Mouse (Mus musculus) T-cell, adult 2 months (primary cell): Measurements from ENCODE around the gene Setdb1.
"Not testable (repeated sequence)": the region's sequence is repeated elsewhere in the genome, so short reads cannot be mapped to it uniquely, and the experiment has no call there.

Source experiments
- DNase-seq: peaks from one replicate; pipeline ENCODE4 v3.0.0; 2022; ENCODE audit warnings: low spot score

The Setdb1 gene

GRCm38 (mm10) chr3:95356701-95357449 lies at the start of gene Setdb1:
TSS of gene Setdb1 (minus strand) at chr3:95357202.
- DNase-seq = peak; percentile 88

DNA sequence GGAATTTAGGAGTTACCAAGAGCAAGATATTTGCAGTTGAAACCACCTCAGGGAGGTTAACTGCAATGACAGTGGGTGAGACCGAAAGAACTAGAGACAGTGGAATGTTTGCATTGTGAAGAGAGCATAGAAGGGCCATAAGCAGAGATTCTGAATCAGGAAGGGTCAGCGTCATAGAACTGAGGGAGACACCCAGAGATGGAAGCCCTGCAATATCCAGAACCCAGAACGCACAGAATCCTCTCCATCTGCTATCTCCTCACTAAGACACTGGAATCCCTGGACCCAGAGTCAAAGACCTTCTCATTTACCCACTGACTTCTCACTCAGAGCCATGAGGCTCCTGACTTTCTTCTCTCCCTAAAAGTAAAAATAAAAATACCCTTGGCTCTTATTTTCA lies 45.7 kb upstream of the Setdb1 start, which contains the start of gene 4930558C23Rik:
Gene 4930558C23Rik, minus strand, starts transcription at position 101 of the 400 bp plus-strand sequence.
- no peak for DNase-seq

DNA sequence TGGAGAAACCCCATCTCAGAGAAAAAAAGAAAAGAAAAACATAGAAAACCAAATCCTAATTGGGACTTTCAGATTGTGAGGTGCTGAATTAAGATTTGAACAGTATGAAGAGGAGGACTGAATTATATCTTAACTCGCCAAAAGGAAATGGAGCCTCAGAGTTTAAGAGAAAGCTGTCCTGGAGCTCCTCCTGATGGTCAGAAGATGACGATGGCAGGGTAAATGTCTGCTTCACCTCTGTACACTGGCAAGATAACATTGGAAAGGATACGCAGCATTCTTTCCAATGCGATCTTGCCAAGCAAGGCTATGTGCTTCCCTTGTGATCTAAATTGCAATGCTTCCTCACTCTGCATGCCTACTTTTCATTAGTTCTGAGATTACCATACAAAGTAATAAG lies 37.4 kb upstream of the Setdb1 start:
- peak; percentile 16 for DNase-seq

DNA sequence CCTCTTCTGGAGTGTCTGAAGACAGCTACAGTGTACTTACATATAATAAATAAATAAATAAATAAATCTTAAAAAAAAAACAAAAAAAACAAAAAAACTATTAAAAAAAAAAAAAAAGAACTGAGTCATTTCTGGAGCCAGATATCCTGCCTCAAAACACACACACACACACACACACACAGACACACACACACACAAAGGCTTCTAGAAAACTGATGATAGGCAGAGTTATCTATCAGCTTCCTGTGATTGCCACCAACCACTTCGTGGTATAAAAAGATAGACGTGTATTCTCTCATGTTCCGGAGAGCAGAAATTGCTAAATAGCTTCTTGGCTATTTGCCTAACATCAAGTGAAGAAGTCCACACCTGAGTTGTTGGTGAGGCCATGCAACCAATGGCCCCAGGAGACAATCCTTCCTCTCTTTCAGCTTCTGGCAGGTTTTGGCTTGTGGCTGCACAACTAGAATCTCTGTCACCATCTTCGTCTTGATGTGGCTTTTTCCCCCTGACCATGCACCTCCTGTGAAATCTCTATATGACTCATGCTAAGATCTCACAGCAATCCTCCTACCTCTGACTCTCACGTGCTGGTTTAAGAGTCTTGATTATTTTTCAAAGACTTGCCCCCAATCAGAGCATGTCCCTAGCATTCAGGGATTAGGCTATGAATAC lies 28.5 kb upstream of the Setdb1 start:
- peak; percentile 56 for DNase-seq

DNA sequence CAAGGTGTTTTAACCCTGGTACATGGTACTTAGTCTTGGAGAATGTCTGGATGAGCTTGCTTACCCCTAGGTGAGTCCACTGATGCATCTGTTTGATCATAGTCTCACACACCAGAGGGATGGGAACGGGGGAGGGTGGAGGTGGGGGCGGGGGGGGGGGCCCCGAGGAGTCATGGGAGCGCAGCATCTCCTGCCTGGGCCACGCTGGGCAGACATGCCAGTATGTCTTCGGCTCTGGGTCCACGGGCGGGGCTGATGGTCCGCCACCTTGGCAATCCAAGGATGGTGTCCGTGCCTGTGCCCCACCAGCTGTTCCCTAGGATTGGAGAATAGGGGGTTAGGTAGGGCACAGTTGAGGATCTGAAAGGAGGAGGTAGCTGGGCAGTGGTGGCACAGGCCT lies 16.2 kb upstream of the Setdb1 start:
- DNase-seq = no peak

GRCm38 (mm10) chr3:95370101-95370500 lies 13.1 kb upstream of the Setdb1 start:
- no peak for DNase-seq

GRCm38 (mm10) chr3:95360276-95360675 lies 3.3 kb upstream of the Setdb1 start:
- DNase-seq = not testable (repeated sequence)

- DNase-seq = no peak
These were observed 744 bp upstream of the Setdb1 start for GRCm38 (mm10) chr3:95357746-95358145.

- not testable (repeated sequence) for DNase-seq
These were observed 974 bp downstream of the Setdb1 start for GRCm38 (mm10) chr3:95355911-95356544.

DNA sequence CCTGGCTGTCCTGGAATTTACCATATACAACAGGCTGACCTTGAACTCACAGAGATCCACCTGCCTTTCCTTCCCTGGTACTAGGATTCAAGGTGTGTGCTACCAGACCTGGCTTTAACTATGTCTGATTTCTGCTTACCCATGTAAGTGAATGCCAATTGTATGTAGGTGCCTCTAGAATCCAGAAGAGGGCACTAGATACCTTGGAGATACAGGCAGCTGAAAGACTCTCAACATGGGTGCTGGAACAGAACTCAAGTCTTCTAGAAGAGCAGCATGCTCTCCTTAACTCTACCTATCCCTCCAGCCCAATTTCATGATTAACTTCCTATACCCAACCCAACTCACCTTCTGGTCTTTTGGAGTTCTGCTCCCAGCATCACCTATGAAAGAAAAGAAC lies 7.5 kb downstream of the Setdb1 start:
- peak; percentile 49 for DNase-seq

DNA sequence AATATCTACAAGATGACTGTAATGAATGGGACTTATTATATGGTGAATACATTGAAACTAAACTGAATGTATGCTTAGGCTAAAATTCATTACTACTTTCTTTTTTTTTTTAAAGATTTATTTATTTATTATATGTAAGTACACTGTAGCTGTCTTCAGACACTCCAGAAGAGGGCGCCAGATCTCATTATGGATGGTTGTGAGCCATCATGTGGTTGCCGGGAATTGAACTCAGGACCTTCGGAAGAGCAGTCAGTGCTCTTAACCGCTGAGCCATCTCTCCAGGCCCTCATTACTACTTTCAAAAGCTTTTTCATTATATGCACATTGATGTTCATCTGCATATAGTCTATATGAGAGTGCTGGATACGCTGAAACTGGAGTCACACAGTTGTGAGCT lies 8.7 kb downstream of the Setdb1 start:
- DNase-seq = not testable (repeated sequence)

- no peak for DNase-seq
These were observed 10.5 kb downstream of the Setdb1 start for GRCm38 (mm10) chr3:95346454-95346853.

- not testable (repeated sequence) for DNase-seq
These were observed 13.5 kb downstream of the Setdb1 start for GRCm38 (mm10) chr3:95343356-95344000.

GRCm38 (mm10) chr3:95338251-95338650 lies 18.8 kb downstream of the Setdb1 start:
- DNase-seq = no peak

- no peak for DNase-seq
These were observed 19.7 kb downstream of the Setdb1 start for GRCm38 (mm10) chr3:95337345-95337744.

- DNase-seq = no peak
These were observed 25.5 kb downstream of the Setdb1 start for GRCm38 (mm10) chr3:95331528-95331927.

DNA sequence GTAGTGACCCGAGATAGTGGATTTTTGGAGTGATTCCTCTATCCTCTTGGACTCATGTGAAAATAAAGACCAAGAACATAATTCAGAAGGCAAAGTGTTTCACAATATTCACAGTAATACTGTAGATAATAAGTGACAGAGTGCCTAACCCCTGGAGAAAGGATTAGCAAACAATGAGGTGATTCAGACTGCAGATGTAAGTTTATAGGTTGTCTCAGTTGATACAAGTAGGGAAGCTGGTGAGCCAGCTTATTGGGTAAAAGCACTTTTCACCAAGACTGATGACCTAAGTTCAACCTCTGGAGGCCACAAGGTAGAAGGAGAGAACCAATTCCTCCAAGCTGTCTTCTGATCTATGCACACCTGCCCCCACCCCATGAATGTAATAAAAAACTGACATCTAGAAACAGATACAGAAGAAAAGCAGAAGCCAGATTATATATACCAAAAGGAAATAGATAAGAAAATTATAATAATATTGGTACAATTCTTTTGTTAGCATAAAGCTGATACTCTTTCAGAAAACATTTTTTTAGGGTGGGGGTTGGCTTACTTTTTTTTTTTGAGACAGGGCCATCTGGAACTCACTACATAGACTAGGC lies 28.1 kb downstream of the Setdb1 start:
- DNase-seq = no peak

- no peak for DNase-seq
These were observed 32.4 kb downstream of the Setdb1 start for GRCm38 (mm10) chr3:95324454-95325144.

DNA sequence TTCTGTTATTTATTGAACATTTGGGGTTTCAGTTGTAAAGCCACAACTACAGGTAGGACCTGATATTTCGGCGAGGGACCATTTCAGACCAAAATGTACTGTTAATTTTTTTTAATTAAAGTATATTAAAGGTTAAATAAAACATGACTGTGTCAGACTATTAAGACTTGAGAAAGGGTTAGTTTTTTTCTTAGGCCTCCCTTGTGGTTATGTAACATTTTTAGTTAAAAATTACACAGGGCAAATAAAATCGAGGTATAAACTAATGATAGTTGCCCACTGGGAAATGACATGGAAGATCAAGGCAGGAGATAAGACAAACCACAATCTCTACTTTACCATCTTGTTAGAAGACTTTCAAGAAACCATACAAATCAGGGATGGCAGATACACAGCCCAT lies 33.6 kb downstream of the Setdb1 start:
- DNase-seq = no peak

DNA sequence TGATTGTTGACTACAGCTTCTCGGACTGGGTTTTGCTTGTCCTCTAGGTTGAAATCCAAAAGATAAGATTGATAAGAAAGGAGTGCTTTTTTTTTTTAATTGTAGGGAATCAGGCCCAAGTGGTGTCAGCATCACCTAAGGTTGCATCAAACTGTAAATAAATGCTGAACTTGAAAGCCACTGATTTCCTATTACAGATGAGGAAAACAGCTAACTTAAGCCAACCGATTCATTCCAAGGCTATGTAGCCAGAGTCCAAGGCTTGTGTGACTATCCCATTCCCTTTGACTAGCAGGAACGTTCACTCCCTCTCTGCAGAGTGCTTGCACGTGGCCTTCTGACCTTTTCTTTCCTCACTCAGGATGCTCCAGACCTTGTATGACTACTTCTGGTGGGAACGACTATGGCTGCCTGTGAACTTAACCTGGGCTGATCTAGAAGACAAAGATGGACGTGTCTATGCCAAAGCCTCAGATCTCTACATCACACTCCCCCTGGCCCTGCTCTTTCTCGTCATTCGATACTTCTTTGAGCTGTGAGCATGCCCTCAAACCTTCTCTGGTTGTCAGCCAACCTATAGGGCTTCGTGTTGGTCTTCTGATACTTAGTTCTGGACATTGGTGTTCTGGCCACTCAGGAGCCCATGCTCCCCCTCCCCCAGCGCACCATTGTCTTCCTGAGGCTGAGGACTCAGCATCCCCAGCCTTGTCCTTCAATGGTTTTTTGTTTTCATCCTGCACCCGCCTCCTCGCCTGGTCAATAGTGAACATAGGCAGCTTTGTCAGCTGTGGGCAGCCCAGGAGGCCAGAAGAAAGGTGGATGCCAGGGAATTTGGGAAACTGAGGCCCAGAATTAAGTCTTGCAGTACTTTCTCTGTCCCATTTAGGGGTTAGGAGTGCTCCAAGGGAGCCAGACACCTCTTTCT lies 37.0 kb downstream of the Setdb1 start:
- no peak for DNase-seq
